Mouse (Mus musculus): ENCODE results near the gene Plce1. TPM values are rescaled to one million over a fixed set of nuclear protein-coding genes. Genes with fewer than 3 reads are reported as not detected.

Plce1 gene
- polyA plus RNA-seq, 1 experiment from 2014 or later, result 4.3 TPM

GRCm38 (mm10) chr19:38775548-38775947, 294.6 kb downstream of the Plce1 start:
- Histone ChIP-seq H3K4me3 (ENCODE audit: low read depth, low read length) (no peak overlapping the region), H3K4me1 (ENCODE audit: control insufficient read depth, insufficient read depth, low read length) (no peaks in the 10 kb centered on the region), H3K9ac (ENCODE audit: low read length) (no peak overlapping the region), H3K27me3 (ENCODE audit: control insufficient read depth, insufficient read depth, low read length) (no peaks in the 10 kb centered on the region), H3K4me2 (no peak overlapping the region), H3K9me3 (ENCODE audit: control insufficient read depth, low read length) (no peaks in the 10 kb centered on the region), H3K36me3 (ENCODE audit: control insufficient read depth, insufficient read depth, low read length) (no peaks in the 10 kb centered on the region), H3K27ac (ENCODE audit: low read depth, low read length) (no peak overlapping the region)
- ATAC-seq (ENCODE audit: low FRiP score) (no peak), DNase-seq (ENCODE audit: low spot score, missing footprints) (peak; percentile 95)
- 68% methylated on average over 4 of the region's 4 CpGs for WGBS

- no peaks in the 10 kb centered on the region for H3K4me1 ChIP-seq (ENCODE audit: control insufficient read depth, insufficient read depth, low read length)
- no peak overlapping the region for H3K9ac ChIP-seq (ENCODE audit: low read length)
- no peak overlapping the region for H3K4me3 ChIP-seq (ENCODE audit: low read depth, low read length)
- no peak for ATAC-seq (ENCODE audit: low FRiP score)
- H3K4me2 ChIP-seq, result no peak overlapping the region
- H3K27ac ChIP-seq (ENCODE audit: low read depth, low read length), result no peak overlapping the region
- no peaks in the 10 kb centered on the region for H3K9me3 ChIP-seq (ENCODE audit: control insufficient read depth, low read length)
- WGBS, result 84% methylated on average over 2 of the region's 2 CpGs
- H3K36me3 ChIP-seq (ENCODE audit: control insufficient read depth, insufficient read depth, low read length), result no peaks in the 10 kb centered on the region
- no peak for DNase-seq (ENCODE audit: low spot score, missing footprints)
- H3K27me3 ChIP-seq (ENCODE audit: control insufficient read depth, insufficient read depth, low read length), result no peaks in the 10 kb centered on the region
Measured at GRCm38 (mm10) chr19:38778805-38779204, 297.9 kb downstream of the Plce1 start.

GRCm38 (mm10) chr19:38783542-38783941, 302.6 kb downstream of the Plce1 start:
- WGBS, result 92% methylated on average over 9 of the region's 9 CpGs
- H3K27ac ChIP-seq (ENCODE audit: low read depth, low read length), result no peak overlapping the region
- H3K27me3 ChIP-seq (ENCODE audit: control insufficient read depth, insufficient read depth, low read length), result no peaks in the 10 kb centered on the region
- ATAC-seq (ENCODE audit: low FRiP score) (no peak), DNase-seq (ENCODE audit: low spot score, missing footprints) (no peak)
- no peaks in the 10 kb centered on the region for H3K4me1 ChIP-seq (ENCODE audit: control insufficient read depth, insufficient read depth, low read length)
- no peak overlapping the region for H3K4me3 ChIP-seq (ENCODE audit: low read depth, low read length)
- no peaks in the 10 kb centered on the region for H3K36me3 ChIP-seq (ENCODE audit: control insufficient read depth, insufficient read depth, low read length)
- H3K4me2 ChIP-seq, result no peak overlapping the region
- H3K9me3 ChIP-seq (ENCODE audit: control insufficient read depth, low read length), result no peaks in the 10 kb centered on the region
- H3K9ac ChIP-seq (ENCODE audit: low read length), result no peak overlapping the region

- Histone ChIP-seq H3K9me3 (ENCODE audit: control insufficient read depth, low read length) (no peaks in the 10 kb centered on the region), H3K4me2 (no peak overlapping the region), H3K4me3 (ENCODE audit: low read depth, low read length) (no peak overlapping the region), H3K27ac (ENCODE audit: low read depth, low read length) (no peak overlapping the region), H3K4me1 (ENCODE audit: control insufficient read depth, insufficient read depth, low read length) (no peaks in the 10 kb centered on the region), H3K27me3 (ENCODE audit: control insufficient read depth, insufficient read depth, low read length) (no peaks in the 10 kb centered on the region), H3K9ac (ENCODE audit: low read length) (no peak overlapping the region), H3K36me3 (ENCODE audit: control insufficient read depth, insufficient read depth, low read length) (peaks cover 17% of the 10 kb centered on the region; the same call in 1 of the 2 replicates)
- 89% methylated on average over 6 of the region's 6 CpGs for WGBS
- DNase-seq (ENCODE audit: low spot score, missing footprints) (no peak), ATAC-seq (ENCODE audit: low FRiP score) (no peak)
Measured at GRCm38 (mm10) chr19:38787756-38788155, 306.8 kb downstream of the Plce1 start.

GRCm38 (mm10) chr19:38793563-38794045, 312.7 kb downstream of the Plce1 start:
- H3K27ac ChIP-seq (ENCODE audit: low read depth, low read length), result no peak overlapping the region
- ATAC-seq (ENCODE audit: low FRiP score), result no peak
- peaks cover 38% of the 10 kb centered on the region for H3K36me3 ChIP-seq (ENCODE audit: control insufficient read depth, insufficient read depth, low read length)

GRCm38 (mm10) chr19:38796546-38796945, 315.6 kb downstream of the Plce1 start:
- H3K4me3 ChIP-seq (ENCODE audit: low read depth, low read length), result no peak overlapping the region
- ATAC-seq (ENCODE audit: low FRiP score) (no peak), DNase-seq (ENCODE audit: low spot score, missing footprints) (peak; percentile 78)
- no peaks in the 10 kb centered on the region for H3K27me3 ChIP-seq (ENCODE audit: control insufficient read depth, insufficient read depth, low read length)
- peaks cover 30% of the 10 kb centered on the region for H3K36me3 ChIP-seq (ENCODE audit: control insufficient read depth, insufficient read depth, low read length)
- H3K9ac ChIP-seq (ENCODE audit: low read length), result no peak overlapping the region
- H3K27ac ChIP-seq (ENCODE audit: low read depth, low read length), result no peak overlapping the region
- no peaks in the 10 kb centered on the region for H3K4me1 ChIP-seq (ENCODE audit: control insufficient read depth, insufficient read depth, low read length)
- WGBS, result 84% methylated on average over 5 of the region's 5 CpGs
- no peak overlapping the region for H3K4me2 ChIP-seq
- H3K9me3 ChIP-seq (ENCODE audit: control insufficient read depth, low read length), result no peaks in the 10 kb centered on the region

More at GRCm38 (mm10) chr19:38793563-38794045, 312.7 kb downstream of the Plce1 start:
- H3K4me1 ChIP-seq (ENCODE audit: control insufficient read depth, insufficient read depth, low read length), result no peaks in the 10 kb centered on the region
- H3K9me3 ChIP-seq (ENCODE audit: control insufficient read depth, low read length), result no peaks in the 10 kb centered on the region
- DNase-seq (ENCODE audit: low spot score, missing footprints), result no peak
- H3K4me2 ChIP-seq, result no peak overlapping the region
- no peak overlapping the region for H3K4me3 ChIP-seq (ENCODE audit: low read depth, low read length)
- H3K27me3 ChIP-seq (ENCODE audit: control insufficient read depth, insufficient read depth, low read length), result no peaks in the 10 kb centered on the region
- H3K9ac ChIP-seq (ENCODE audit: low read length), result no peak overlapping the region
- WGBS, result 96% methylated on average over 7 of the region's 7 CpGs

- Histone ChIP-seq H3K27me3 (ENCODE audit: control insufficient read depth, insufficient read depth, low read length) (no peaks in the 10 kb centered on the region), H3K4me1 (ENCODE audit: control insufficient read depth, insufficient read depth, low read length) (no peaks in the 10 kb centered on the region), H3K9me3 (ENCODE audit: control insufficient read depth, low read length) (no peaks in the 10 kb centered on the region), H3K36me3 (ENCODE audit: control insufficient read depth, insufficient read depth, low read length) (peaks cover 24% of the 10 kb centered on the region), H3K4me3 (ENCODE audit: low read depth, low read length) (no peak overlapping the region), H3K4me2 (no peak overlapping the region), H3K27ac (ENCODE audit: low read depth, low read length) (no peak overlapping the region), H3K9ac (ENCODE audit: low read length) (no peak overlapping the region)
- ATAC-seq (ENCODE audit: low FRiP score) (no peak), DNase-seq (ENCODE audit: low spot score, missing footprints) (peak; percentile 31)
- WGBS, result 86% methylated on average over 1 of the region's 1 CpGs
Measured at GRCm38 (mm10) chr19:38798291-38798690, 317.4 kb downstream of the Plce1 start.

GRCm38 (mm10) chr19:38798801-38799200, 317.9 kb downstream of the Plce1 start:
- Histone ChIP-seq H3K36me3 (ENCODE audit: control insufficient read depth, insufficient read depth, low read length) (peaks cover 19% of the 10 kb centered on the region; the same call in 1 of the 2 replicates), H3K27ac (ENCODE audit: low read depth, low read length) (no peak overlapping the region)
- 98% methylated on average over 6 of the region's 6 CpGs for WGBS

GRCm38 (mm10) chr19:38818191-38818590, 337.3 kb downstream of the Plce1 start:
- Histone ChIP-seq H3K9me3 (ENCODE audit: control insufficient read depth, low read length) (no peaks in the 10 kb centered on the region), H3K9ac (ENCODE audit: low read length) (peak overlapping the region; percentile 85), H3K36me3 (ENCODE audit: control insufficient read depth, insufficient read depth, low read length) (no peaks in the 10 kb centered on the region; the same call in 1 of the 2 replicates), H3K4me1 (ENCODE audit: control insufficient read depth, insufficient read depth, low read length) (peaks cover 6% of the 10 kb centered on the region), H3K4me3 (ENCODE audit: low read depth, low read length) (peak overlapping the region; percentile 82), H3K4me2 (peak overlapping the region; percentile 87), H3K27ac (ENCODE audit: low read depth, low read length) (no peak overlapping the region), H3K27me3 (ENCODE audit: control insufficient read depth, insufficient read depth, low read length) (no peaks in the 10 kb centered on the region)
- DNase-seq (ENCODE audit: low spot score, missing footprints) (peak; percentile 17), ATAC-seq (ENCODE audit: low FRiP score) (no peak)
- 46% methylated on average over 8 of the region's 8 CpGs for WGBS

More at GRCm38 (mm10) chr19:38798801-38799200, 317.9 kb downstream of the Plce1 start:
- Histone ChIP-seq H3K4me1 (ENCODE audit: control insufficient read depth, insufficient read depth, low read length) (no peaks in the 10 kb centered on the region), H3K27me3 (ENCODE audit: control insufficient read depth, insufficient read depth, low read length) (no peaks in the 10 kb centered on the region), H3K4me3 (ENCODE audit: low read depth, low read length) (no peak overlapping the region), H3K9ac (ENCODE audit: low read length) (no peak overlapping the region), H3K9me3 (ENCODE audit: control insufficient read depth, low read length) (no peaks in the 10 kb centered on the region), H3K4me2 (no peak overlapping the region)
- DNase-seq (ENCODE audit: low spot score, missing footprints) (no peak), ATAC-seq (ENCODE audit: low FRiP score) (no peak)

Data from midbrain, embryonic 11.5 days (tissue).